Mouse (Mus musculus) embryonic fibroblast, embryonic 13.5 days (primary cell): ENCODE data around the gene Hoxd13.

Source experiments
- CTCF ChIP-seq: IDR thresholded peaks from 2 replicates; pipeline ENCODE4 v1.5.1; 2011; ENCODE audit warnings: mild to moderate bottlenecking, control low read depth, low read length, moderate library complexity, borderline replicate concordance; ENCODE audit not compliant: insufficient read depth
- POLR2A ChIP-seq: IDR thresholded peaks from 2 replicates; pipeline ENCODE4 v1.6.1; 2011; ENCODE audit warnings: low read depth, mild to moderate bottlenecking, control low read depth, low read length, moderate library complexity

DNA sequence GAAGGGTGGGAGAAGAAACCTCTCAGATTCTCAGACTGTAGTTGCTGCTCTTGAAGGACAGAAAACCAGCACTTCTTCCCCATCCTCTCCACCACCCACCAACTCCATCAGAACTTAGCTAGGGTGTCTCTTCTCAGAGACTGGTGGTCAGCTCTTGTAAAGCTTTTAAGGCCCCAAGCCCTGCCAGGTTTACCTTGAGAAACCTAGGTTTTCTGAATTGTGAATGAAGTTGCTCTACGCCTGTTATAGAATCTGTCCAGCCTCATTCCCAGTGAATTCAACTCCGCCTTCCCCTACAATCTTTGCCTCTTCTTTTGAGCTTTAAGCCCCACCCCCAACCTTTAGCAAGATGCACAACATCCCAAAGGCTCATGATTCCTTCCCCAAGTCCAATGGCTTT lies 9.0 kb downstream of the Hoxd13 start:
- TF ChIP-seq CTCF: no peak
- no peak for TF ChIP-seq POLR2A
